Mouse (Mus musculus): ENCODE measurements at regions not wholly inside any gene's neighbourhood (a gene's known extent, or its start where the extent isn't known, plus 50 kb on each side); places are given as distances from the start of the nearest gene placed in this dataset.

GRCm38 (mm10) chr14:61665815-61666214, 58.6 kb downstream of the Kcnrg start:
- no peak for DNase-seq

- DNase-seq: no peak
These were observed 65.9 kb downstream of the Kcnrg start for GRCm38 (mm10) chr14:61673184-61673583.

- no peak for DNase-seq
These were observed 70.8 kb downstream of the Kcnrg start for GRCm38 (mm10) chr14:61678107-61678506.

GRCm38 (mm10) chr14:61680818-61681707, 73.8 kb downstream of the Kcnrg start:
- DNase-seq: peak; percentile 85

- peak; percentile 85 for DNase-seq
These were observed 74.7 kb downstream of the Kcnrg start for GRCm38 (mm10) chr14:61681708-61682701.

GRCm38 (mm10) chr14:61682721-61683355, 75.6 kb downstream of the Kcnrg start:
- peak; percentile 73 for DNase-seq

GRCm38 (mm10) chr14:61683356-61683740, 76.1 kb downstream of the Kcnrg start:
- peak; percentile 26 for DNase-seq

GRCm38 (mm10) chr14:61683791-61684411, 76.6 kb downstream of the Kcnrg start:
- DNase-seq: no peak

GRCm38 (mm10) chr14:61684473-61685230, 77.4 kb downstream of the Kcnrg start:
- peak; percentile 16 for DNase-seq

- DNase-seq: no peak
These were observed 78.1 kb downstream of the Kcnrg start for GRCm38 (mm10) chr14:61685231-61685800.

GRCm38 (mm10) chr14:61686101-61686691, 78.9 kb downstream of the Kcnrg start:
- no peak for DNase-seq

GRCm38 (mm10) chr14:61686821-61687341, 79.6 kb downstream of the Kcnrg start:
- DNase-seq: peak; percentile 27

- DNase-seq: no peak
These were observed 80.2 kb downstream of the Kcnrg start for GRCm38 (mm10) chr14:61687346-61688012.

GRCm38 (mm10) chr14:61688013-61688520, 80.8 kb downstream of the Kcnrg start:
- no peak for DNase-seq

- no peak for DNase-seq
These were observed 81.4 kb downstream of the Kcnrg start for GRCm38 (mm10) chr14:61688666-61689065.

GRCm38 (mm10) chr14:61689281-61689680, 82.0 kb downstream of the Kcnrg start:
- DNase-seq: no peak

GRCm38 (mm10) chr14:61689776-61690175, 82.5 kb downstream of the Kcnrg start:
- no peak for DNase-seq

- DNase-seq: no peak
These were observed 84.6 kb downstream of the Kcnrg start for GRCm38 (mm10) chr14:61691785-61692372.

- no peak for DNase-seq
These were observed 87.5 kb downstream of the Kcnrg start for GRCm38 (mm10) chr14:61694796-61695195.

Measured in cerebellum, adult 11 months (tissue).